Mouse (Mus musculus): ENCODE data around the gene 1110032A03Rik. TPM values are rescaled to one million over a fixed set of nuclear protein-coding genes. Genes with fewer than 3 reads are reported as not detected.
A peak's percentile ranks its signal among the peaks of the same experiment; 100 is the strongest.

Gene 1110032A03Rik
- polyA plus RNA-seq, 1 experiment from 2014 or later: 55.9 TPM

- Histone ChIP-seq H3K9me3 (no peaks in the 10 kb centered on the region), H3K4me3 (no peak overlapping the region), H3K36me3 (peaks cover 51% of the 10 kb centered on the region), H3K27me3 (no peaks in the 10 kb centered on the region), H3K4me1 (no peaks in the 10 kb centered on the region), H3K27ac (replicated peaks) (no peak overlapping the region), H3K4me2 (replicated peaks) (no peak overlapping the region), H3K9ac (replicated peaks) (no peak overlapping the region)
- ATAC-seq (replicated peaks): no peak
- 92% methylated on average over 6 of the region's 6 CpGs for WGBS
These were observed 33.2 kb upstream of the 1110032A03Rik start for GRCm38 (mm10) chr9:50808471-50808870.

GRCm38 (mm10) chr9:50803055-50803671, 27.8 kb upstream of the 1110032A03Rik start:
- Histone ChIP-seq H3K4me2 (replicated peaks) (no peak overlapping the region), H3K36me3 (peaks cover 37% of the 10 kb centered on the region), H3K4me3 (no peak overlapping the region), H3K9me3 (no peaks in the 10 kb centered on the region), H3K9ac (replicated peaks) (no peak overlapping the region), H3K27me3 (no peaks in the 10 kb centered on the region), H3K4me1 (0 out of 2 replicates have a peak, but pooled peaks cover 4% of the 10 kb centered on the region), H3K27ac (replicated peaks) (no peak overlapping the region)
- WGBS: 88% methylated on average over 7 of the region's 7 CpGs
- no peak for ATAC-seq (replicated peaks)

GRCm38 (mm10) chr9:50800985-50801384, 25.7 kb upstream of the 1110032A03Rik start:
- Histone ChIP-seq H3K9me3 (no peaks in the 10 kb centered on the region), H3K36me3 (peaks cover 29% of the 10 kb centered on the region), H3K9ac (replicated peaks) (no peak overlapping the region), H3K4me1 (0 out of 2 replicates have a peak, but pooled peaks cover 4% of the 10 kb centered on the region), H3K27ac (replicated peaks) (no peak overlapping the region), H3K4me2 (replicated peaks) (no peak overlapping the region), H3K27me3 (no peaks in the 10 kb centered on the region), H3K4me3 (no peak overlapping the region)
- ATAC-seq (replicated peaks): no peak
- WGBS: 70% methylated on average over 2 of the region's 2 CpGs

GRCm38 (mm10) chr9:50798368-50798767, 23.0 kb upstream of the 1110032A03Rik start:
- WGBS: 61% methylated on average over 5 of the region's 5 CpGs
- H3K4me2 ChIP-seq (replicated peaks): no peak overlapping the region
- H3K9me3 ChIP-seq: no peaks in the 10 kb centered on the region
- H3K36me3 ChIP-seq: peaks cover 29% of the 10 kb centered on the region
- H3K4me3 ChIP-seq: no peak overlapping the region
- H3K27me3 ChIP-seq: no peaks in the 10 kb centered on the region
- no peak overlapping the region for H3K27ac ChIP-seq (replicated peaks)
- 0 out of 2 replicates have a peak, but pooled peaks cover 4% of the 10 kb centered on the region for H3K4me1 ChIP-seq
- no peak overlapping the region for H3K9ac ChIP-seq (replicated peaks)
- ATAC-seq (replicated peaks): no peak

GRCm38 (mm10) chr9:50797641-50798040, 22.3 kb upstream of the 1110032A03Rik start:
- Histone ChIP-seq H3K4me1 (0 out of 2 replicates have a peak, but pooled peaks cover 4% of the 10 kb centered on the region), H3K9ac (replicated peaks) (no peak overlapping the region), H3K4me2 (replicated peaks) (no peak overlapping the region), H3K27ac (replicated peaks) (no peak overlapping the region), H3K9me3 (no peaks in the 10 kb centered on the region), H3K36me3 (peaks cover 26% of the 10 kb centered on the region), H3K4me3 (no peak overlapping the region), H3K27me3 (no peaks in the 10 kb centered on the region)
- ATAC-seq (replicated peaks): no peak
- WGBS: 92% methylated on average over 7 of the region's 7 CpGs

GRCm38 (mm10) chr9:50796776-50797175, 21.5 kb upstream of the 1110032A03Rik start:
- 93% methylated on average over 8 of the region's 8 CpGs for WGBS
- H3K9me3 ChIP-seq: no peaks in the 10 kb centered on the region
- no peaks in the 10 kb centered on the region for H3K27me3 ChIP-seq
- H3K27ac ChIP-seq (replicated peaks): no peak overlapping the region
- peaks cover 29% of the 10 kb centered on the region for H3K36me3 ChIP-seq
- H3K4me1 ChIP-seq: 0 out of 2 replicates have a peak, but pooled peaks cover 4% of the 10 kb centered on the region
- no peak overlapping the region for H3K9ac ChIP-seq (replicated peaks)
- H3K4me2 ChIP-seq (replicated peaks): no peak overlapping the region
- ATAC-seq (replicated peaks): no peak
- no peak overlapping the region for H3K4me3 ChIP-seq

GRCm38 (mm10) chr9:50795266-50795665, 19.9 kb upstream of the 1110032A03Rik start:
- ATAC-seq (replicated peaks): no peak

GRCm38 (mm10) chr9:50782155-50782554, 6.8 kb upstream of the 1110032A03Rik start:
- no peak overlapping the region for H3K4me3 ChIP-seq
- no peak overlapping the region for H3K27ac ChIP-seq (replicated peaks)
- H3K9ac ChIP-seq (replicated peaks): no peak overlapping the region
- no peaks in the 10 kb centered on the region for H3K9me3 ChIP-seq
- no peaks in the 10 kb centered on the region for H3K4me1 ChIP-seq
- H3K36me3 ChIP-seq: peaks cover 72% of the 10 kb centered on the region
- no peaks in the 10 kb centered on the region for H3K27me3 ChIP-seq
- 69% methylated on average over 2 of the region's 2 CpGs for WGBS
- no peak overlapping the region for H3K4me2 ChIP-seq (replicated peaks)
- ATAC-seq (replicated peaks): no peak

More at GRCm38 (mm10) chr9:50795266-50795665, 19.9 kb upstream of the 1110032A03Rik start:
- Histone ChIP-seq H3K4me1 (0 out of 2 replicates have a peak, but pooled peaks cover 4% of the 10 kb centered on the region), H3K9ac (replicated peaks) (no peak overlapping the region), H3K4me3 (no peak overlapping the region), H3K36me3 (peaks cover 35% of the 10 kb centered on the region), H3K27me3 (no peaks in the 10 kb centered on the region), H3K27ac (replicated peaks) (no peak overlapping the region), H3K9me3 (no peaks in the 10 kb centered on the region), H3K4me2 (replicated peaks) (no peak overlapping the region)
- WGBS: 85% methylated on average over 3 of the region's 3 CpGs

- Histone ChIP-seq H3K4me2 (replicated peaks) (peak overlapping the region; percentile 78), H3K4me1 (peaks cover 24% of the 10 kb centered on the region), H3K4me3 (peak overlapping the region; percentile 94), H3K27me3 (no peaks in the 10 kb centered on the region), H3K9me3 (no peaks in the 10 kb centered on the region), H3K9ac (replicated peaks) (peak overlapping the region; percentile 95), H3K36me3 (peaks cover 25% of the 10 kb centered on the region), H3K27ac (replicated peaks) (peak overlapping the region; percentile 94)
- no peak for ATAC-seq (replicated peaks)
- 67% methylated on average over 11 of the region's 11 CpGs for WGBS
These were observed 941 bp upstream of the 1110032A03Rik start for GRCm38 (mm10) chr9:50776162-50776760.

- Histone ChIP-seq H3K4me1 (peaks cover 24% of the 10 kb centered on the region), H3K9me3 (no peaks in the 10 kb centered on the region), H3K27me3 (no peaks in the 10 kb centered on the region), H3K9ac (replicated peaks) (peak overlapping the region; percentile 95), H3K4me3 (peak overlapping the region; percentile 94), H3K27ac (replicated peaks) (peak overlapping the region; percentile 94), H3K4me2 (replicated peaks) (peak overlapping the region; percentile 78), H3K36me3 (peaks cover 20% of the 10 kb centered on the region)
- ATAC-seq (replicated peaks): peak; percentile 84
- WGBS: under 1% methylated on average over 30 of the region's 30 CpGs
These were observed 374 bp upstream of the 1110032A03Rik start for GRCm38 (mm10) chr9:50775662-50776126.

- Histone ChIP-seq H3K4me3 (peak overlapping the region; percentile 94), H3K27ac (replicated peaks) (peak overlapping the region; percentile 94; the same call in 1 of the 2 replicates), H3K4me2 (replicated peaks) (peak overlapping the region; percentile 78), H3K9me3 (no peaks in the 10 kb centered on the region), H3K36me3 (peaks cover 7% of the 10 kb centered on the region), H3K27me3 (no peaks in the 10 kb centered on the region), H3K9ac (replicated peaks) (0 out of 2 replicates have a peak overlapping the region, but pooled peaks have one; percentile 16), H3K4me1 (peaks cover 31% of the 10 kb centered on the region)
- no peak for ATAC-seq (replicated peaks)
- 77% methylated on average over 4 of the region's 4 CpGs for WGBS
These were observed 1.3 kb downstream of the 1110032A03Rik start for GRCm38 (mm10) chr9:50774026-50774462.

GRCm38 (mm10) chr9:50770011-50770410, 5.3 kb downstream of the 1110032A03Rik start:
- Histone ChIP-seq H3K9me3 (no peaks in the 10 kb centered on the region), H3K27ac (replicated peaks) (no peak overlapping the region), H3K27me3 (no peaks in the 10 kb centered on the region), H3K36me3 (no peaks in the 10 kb centered on the region), H3K4me2 (replicated peaks) (no peak overlapping the region), H3K9ac (replicated peaks) (no peak overlapping the region), H3K4me1 (peaks cover 32% of the 10 kb centered on the region), H3K4me3 (no peak overlapping the region)
- WGBS: 82% methylated on average over 2 of the region's 2 CpGs
- no peak for ATAC-seq (replicated peaks)

Data from forebrain, embryonic 15.5 days (tissue).